Mouse (Mus musculus) thymus, adult 2 months (tissue): ENCODE data around the gene Slc35c1. TPM values are rescaled to one million over a fixed set of nuclear protein-coding genes. Genes with fewer than 3 reads are reported as not detected.

Experiments
- DNase-seq: peaks from one replicate; pipeline ENCODE4 v3.0.0; 2021
- H3K27ac ChIP-seq: fragments of 200-500 bp; 2 replicates; pipeline ENCODE4 v1.5.1; 2012; ENCODE audit warnings: low read length, control low read depth; ENCODE audit not compliant: control insufficient read depth, insufficient read depth
- H3K27me3 ChIP-seq: fragments of 200-500 bp; 2 replicates; pipeline ENCODE4 v1.6.1; 2012; ENCODE audit warnings: mild to moderate bottlenecking, low read length, moderate library complexity, mixed read lengths; ENCODE audit not compliant: control insufficient read depth, insufficient read depth
- H3K36me3 ChIP-seq: fragments of 200-500 bp; 2 replicates; pipeline ENCODE4 v1.6.1; 2012; ENCODE audit warnings: mild to moderate bottlenecking, low read length, moderate library complexity; ENCODE audit not compliant: control insufficient read depth, insufficient read depth
- H3K4me1 ChIP-seq: fragments of 200-500 bp; replicated peaks from 2 replicates; pipeline ENCODE4 v1.6.1; 2012; ENCODE audit warnings: low read length; ENCODE audit not compliant: control insufficient read depth, insufficient read depth
- H3K4me3 ChIP-seq: fragments of 200-500 bp; 2 replicates; pipeline ENCODE4 v1.5.1; 2012; ENCODE audit warnings: mild to moderate bottlenecking, low read length, control low read depth, moderate library complexity; ENCODE audit not compliant: control insufficient read depth, insufficient read depth
- CTCF ChIP-seq: fragments of 200-500 bp; IDR thresholded peaks from 2 replicates; pipeline ENCODE4 v1.5.1; 2012; ENCODE audit warnings: mild to moderate bottlenecking, control low read depth, low read length, moderate library complexity, borderline replicate concordance; ENCODE audit not compliant: control insufficient read depth, poor library complexity, insufficient read depth; ENCODE audit errors: extremely low read depth
- POLR2A ChIP-seq: fragments of 200-500 bp; IDR thresholded peaks from 2 replicates; pipeline ENCODE4 v1.6.1; 2012; ENCODE audit warnings: mild to moderate bottlenecking, low read length, control low read depth, moderate library complexity; ENCODE audit not compliant: control insufficient read depth, poor library complexity, insufficient read depth; ENCODE audit errors: extremely low read depth
- WGBS: fragments of 180-500 bp; shearing (Covaris S2); methylation state at CpG from one replicate; pipeline ENCODE4 v1.1.7; 2018; 5-methylcytosine and 5-hydroxymethylcytosine counted together
- polyA plus RNA-seq: library from polyadenylated mRNA; depleted of rRNA; stranded (reverse); fragments of >200 nt; gene quantifications from 2 replicates; pipeline ENCODE4 v1.2.3, GENCODE M21; 2012

Slc35c1 gene
- polyA plus RNA-seq, 1 experiment = 144 TPM

GRCm38 (mm10) chr2:92486911-92487310 lies 26.6 kb upstream of the Slc35c1 start:
- Histone ChIP-seq H3K36me3 (no peaks in the 10 kb centered on the region), H3K4me3 (no peak overlapping the region), H3K27me3 (no peaks in the 10 kb centered on the region), H3K4me1 (peaks cover 16% of the 10 kb centered on the region), H3K27ac (no peak overlapping the region)
- 58% methylated on average over 2 of the region's 2 CpGs for WGBS
- no peak for DNase-seq
- TF ChIP-seq CTCF = no peak
- TF ChIP-seq POLR2A = no peak

GRCm38 (mm10) chr2:92486403-92486802 lies 26.1 kb upstream of the Slc35c1 start:
- TF ChIP-seq CTCF (peak; percentile 84; the same call in 1 of the 2 replicates), POLR2A (no peak)
- no peaks in the 10 kb centered on the region for H3K27me3 ChIP-seq
- no peak overlapping the region for H3K27ac ChIP-seq
- peaks cover 16% of the 10 kb centered on the region for H3K4me1 ChIP-seq
- WGBS = 5% methylated on average over 11 of the region's 11 CpGs
- DNase-seq = peak; percentile 86
- H3K4me3 ChIP-seq = no peak overlapping the region
- no peaks in the 10 kb centered on the region for H3K36me3 ChIP-seq

GRCm38 (mm10) chr2:92485640-92486295 lies 25.4 kb upstream of the Slc35c1 start:
- Histone ChIP-seq H3K4me1 (peaks cover 16% of the 10 kb centered on the region), H3K27me3 (no peaks in the 10 kb centered on the region), H3K36me3 (no peaks in the 10 kb centered on the region), H3K27ac (no peak overlapping the region), H3K4me3 (no peak overlapping the region)
- DNase-seq = peak; percentile 67
- WGBS = 21% methylated on average over 15 of the region's 15 CpGs
- TF ChIP-seq CTCF (peak; percentile 85; the same call in 1 of the 2 replicates), POLR2A (no peak)

- Histone ChIP-seq H3K36me3 (no peaks in the 10 kb centered on the region), H3K4me1 (peaks cover 16% of the 10 kb centered on the region), H3K4me3 (peak overlapping the region; percentile 26), H3K27me3 (no peaks in the 10 kb centered on the region), H3K27ac (no peak overlapping the region; the same call in 1 of the 2 replicates)
- peak; percentile 29 for DNase-seq
- WGBS = 15% methylated on average over 23 of the region's 23 CpGs
- TF ChIP-seq POLR2A (no peak), CTCF (no peak)
Measured at GRCm38 (mm10) chr2:92484256-92485025, 24.1 kb upstream of the Slc35c1 start.

- H3K36me3 ChIP-seq = no peaks in the 10 kb centered on the region
- WGBS = 62% methylated on average over 5 of the region's 5 CpGs
- no peak for TF ChIP-seq CTCF
- H3K27me3 ChIP-seq = no peaks in the 10 kb centered on the region
- DNase-seq = no peak
- peaks cover 16% of the 10 kb centered on the region for H3K4me1 ChIP-seq
- no peak overlapping the region for H3K4me3 ChIP-seq
- no peak overlapping the region for H3K27ac ChIP-seq
Measured at GRCm38 (mm10) chr2:92483505-92483904, 23.2 kb upstream of the Slc35c1 start.

- Histone ChIP-seq H3K4me1 (peaks cover 16% of the 10 kb centered on the region), H3K27me3 (no peaks in the 10 kb centered on the region), H3K27ac (no peak overlapping the region), H3K4me3 (no peak overlapping the region), H3K36me3 (no peaks in the 10 kb centered on the region)
- DNase-seq = no peak
- WGBS = 88% methylated on average over 1 of the region's 1 CpGs
- no peak for TF ChIP-seq CTCF
- no peak for TF ChIP-seq POLR2A
Measured at GRCm38 (mm10) chr2:92482551-92482950, 22.2 kb upstream of the Slc35c1 start.
